Mouse (Mus musculus) heart, adult 18-20 months (tissue): Measurements from ENCODE around the gene Coro2b. TPM values are rescaled to one million over a fixed set of nuclear protein-coding genes. Genes with fewer than 3 reads are reported as not detected.

Experiments
- DNase-seq, 2 experiments: peaks; one replicate each; pipeline ENCODE4 v3.0.0; 2021 to 2022; ENCODE audit warnings: mixed read lengths in 1 of 2
- total RNA-seq, 2 experiments: library from RNA; stranded (reverse); gene quantifications; 2 replicates each; pipeline ENCODE4 v1.2.3; 2021

The Coro2b gene
- total RNA-seq, 2 experiments from 2014 or later: 13.3 to 13.8 TPM

- DNase-seq: no peak
Measured at GRCm38 (mm10) chr9:62437446-62437845, 99.4 kb downstream of the Coro2b start.

- peak; percentile 93 to 97 for DNase-seq
Measured at GRCm38 (mm10) chr9:62435613-62436318, 101.1 kb downstream of the Coro2b start.

GRCm38 (mm10) chr9:62432261-62433060, 104.4 kb downstream of the Coro2b start:
- no peak for DNase-seq

GRCm38 (mm10) chr9:62430741-62431140, 106.1 kb downstream of the Coro2b start:
- no peak for DNase-seq

- DNase-seq: peak in 1 of 2 experiments; percentile 44
Measured at GRCm38 (mm10) chr9:62427010-62427409, 109.8 kb downstream of the Coro2b start.

DNA sequence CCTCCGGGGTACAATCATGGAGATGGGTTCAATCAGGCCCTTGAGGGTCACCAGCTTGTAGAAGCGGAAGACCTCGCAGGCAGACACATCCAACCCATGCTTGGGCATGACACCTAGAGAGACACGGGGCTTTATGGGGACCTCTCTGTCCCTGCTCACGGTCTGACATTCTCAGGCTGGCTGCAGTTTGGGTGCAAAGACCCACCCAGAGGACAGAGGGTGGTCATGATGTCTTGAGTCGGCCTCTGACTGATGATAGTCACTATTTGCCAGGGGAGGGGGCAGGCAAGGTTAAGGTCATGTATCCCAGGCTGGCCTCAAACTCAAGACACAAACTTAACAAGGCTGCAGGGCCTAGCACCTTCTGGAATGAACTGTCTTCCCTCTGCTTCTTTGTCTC, 110.3 kb downstream of the Coro2b start:
- DNase-seq: no peak

GRCm38 (mm10) chr9:62426021-62426420, 110.8 kb downstream of the Coro2b start:
- peak in 1 of 2 experiments; percentile 4 for DNase-seq

GRCm38 (mm10) chr9:62425265-62425664, 111.6 kb downstream of the Coro2b start:
- peak in 1 of 2 experiments; percentile 73 for DNase-seq

- DNase-seq: peak in 1 of 2 experiments; percentile 5
Measured at GRCm38 (mm10) chr9:62423871-62424270, 113.0 kb downstream of the Coro2b start.

DNA sequence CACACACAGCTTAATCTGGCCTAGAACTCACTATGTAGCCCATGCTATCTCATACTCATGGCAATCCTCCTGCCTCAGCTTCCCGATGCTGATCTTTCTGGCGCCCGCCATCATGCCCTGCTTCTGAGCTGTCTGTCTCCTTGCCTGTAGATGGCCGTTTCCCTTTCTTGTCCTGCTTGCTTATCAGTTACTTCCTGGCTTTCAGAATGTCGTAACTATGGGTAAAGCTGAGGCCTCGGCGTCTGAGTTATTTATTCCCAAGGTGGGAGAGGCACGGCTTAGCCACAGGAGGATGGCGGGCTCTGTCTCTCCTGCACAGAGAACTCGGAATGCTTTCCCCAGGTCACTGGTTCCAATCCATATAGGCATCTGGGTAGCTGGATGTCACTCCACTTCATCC, 113.9 kb downstream of the Coro2b start:
- DNase-seq: peak in 1 of 2 experiments; percentile 11

DNA sequence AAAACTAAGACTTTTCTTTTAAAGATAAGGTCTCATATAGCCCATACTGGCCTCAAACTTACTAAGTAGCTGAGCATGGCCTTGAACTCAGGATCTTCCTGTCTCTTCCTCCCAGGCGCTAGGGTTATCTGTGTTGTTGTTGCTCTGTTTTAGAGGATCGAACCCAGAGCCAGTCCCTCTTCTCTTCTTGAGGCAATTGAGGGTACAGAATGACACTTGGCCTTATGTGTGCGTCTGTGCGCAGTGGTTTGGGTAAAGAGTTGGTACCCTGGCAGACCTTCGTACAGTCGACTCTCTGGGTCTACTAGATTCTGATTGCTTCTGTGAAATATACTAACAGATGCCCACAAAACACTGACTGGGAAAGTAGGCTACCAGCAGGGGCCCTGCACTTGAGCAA, 114.9 kb downstream of the Coro2b start:
- DNase-seq: peak in 1 of 2 experiments; percentile 1

- peak; percentile 94 to 95 for DNase-seq
Measured at GRCm38 (mm10) chr9:62421027-62421426, 115.8 kb downstream of the Coro2b start.

DNA sequence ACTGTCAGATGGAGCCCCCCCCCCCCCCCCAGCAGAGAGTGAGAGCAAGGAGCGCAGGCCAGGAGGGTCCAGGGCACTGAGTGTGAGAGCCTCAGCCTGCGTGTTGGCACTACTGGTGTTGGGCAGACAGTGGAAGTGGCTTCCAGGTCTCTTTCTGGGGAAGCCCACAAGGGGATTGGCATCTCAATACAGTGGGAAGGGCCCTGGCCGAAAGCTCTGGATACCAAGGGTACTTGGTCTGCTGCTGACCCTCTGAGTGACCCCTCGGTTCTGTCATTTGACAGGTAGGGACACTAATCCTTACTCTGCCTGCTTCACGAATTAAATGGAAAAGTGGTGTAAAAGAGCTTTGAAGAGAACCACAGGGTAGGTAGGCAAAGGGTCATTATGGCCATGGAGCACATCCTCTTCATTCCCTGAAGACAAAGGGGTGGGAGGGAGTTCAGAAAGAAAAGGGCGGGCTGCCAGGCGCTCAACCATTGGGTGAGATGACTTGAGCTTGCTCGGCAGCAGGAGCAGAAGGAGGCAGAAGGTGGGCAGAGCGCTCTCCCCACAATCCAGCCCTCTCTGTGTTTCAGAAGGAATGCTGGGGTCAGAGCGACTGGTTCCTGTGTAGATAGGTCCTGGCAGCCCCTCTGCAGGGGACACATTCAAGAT, 116.5 kb downstream of the Coro2b start:
- DNase-seq: peak; percentile 66 to 85

DNA sequence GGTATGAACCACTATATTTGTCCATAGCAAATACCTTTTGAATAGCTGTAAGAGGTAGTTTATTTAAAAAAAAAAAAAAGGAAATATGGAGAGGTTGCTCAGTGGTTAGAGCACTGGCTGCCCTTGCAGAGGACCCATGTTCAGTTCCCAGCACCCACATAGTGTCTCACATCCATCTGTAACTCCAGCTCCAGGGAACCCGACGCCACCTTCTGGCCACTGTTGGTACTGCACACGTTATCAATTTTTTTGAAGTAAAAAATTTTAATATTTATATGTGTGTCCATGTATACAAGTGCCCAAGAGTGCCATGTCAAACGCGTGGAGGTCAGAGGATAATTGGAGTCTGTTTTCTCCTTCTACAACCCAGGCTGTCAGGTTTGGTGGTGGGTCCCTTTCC, 118.1 kb downstream of the Coro2b start:
- no peak for DNase-seq

GRCm38 (mm10) chr9:62407357-62408146, 129.3 kb downstream of the Coro2b start:
- DNase-seq: peak in 1 of 2 experiments; percentile 63

DNA sequence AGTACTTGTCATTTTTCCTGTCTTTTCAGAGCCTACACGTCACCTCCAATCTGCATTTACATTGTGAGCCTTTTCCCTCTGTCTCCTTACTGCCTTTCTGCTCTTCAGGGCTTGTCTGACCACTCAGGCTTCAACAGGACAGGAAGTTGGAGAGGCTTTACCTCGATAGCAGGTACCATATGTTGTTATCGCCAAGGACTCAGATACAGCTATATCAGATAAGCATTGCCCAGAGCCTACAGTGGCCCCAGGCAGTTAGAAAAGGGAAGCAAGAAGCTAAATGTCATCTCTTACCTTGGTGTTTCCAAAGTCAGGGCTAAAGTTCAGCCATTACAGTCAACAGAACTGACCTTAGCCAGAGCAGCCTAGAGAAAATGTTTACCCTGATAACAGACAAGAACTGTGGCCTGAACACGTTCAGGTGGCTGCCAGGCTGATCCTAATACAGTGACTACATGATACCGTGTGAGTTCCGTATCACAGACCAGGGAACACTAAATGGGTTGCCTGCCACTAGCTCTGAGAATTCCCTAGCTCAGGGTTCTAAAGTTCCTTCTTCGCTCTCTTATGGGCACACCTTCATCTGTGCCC, 130.3 kb downstream of the Coro2b start:
- no peak for DNase-seq

GRCm38 (mm10) chr9:62401589-62401988, 135.3 kb downstream of the Coro2b start:
- DNase-seq: no peak

DNA sequence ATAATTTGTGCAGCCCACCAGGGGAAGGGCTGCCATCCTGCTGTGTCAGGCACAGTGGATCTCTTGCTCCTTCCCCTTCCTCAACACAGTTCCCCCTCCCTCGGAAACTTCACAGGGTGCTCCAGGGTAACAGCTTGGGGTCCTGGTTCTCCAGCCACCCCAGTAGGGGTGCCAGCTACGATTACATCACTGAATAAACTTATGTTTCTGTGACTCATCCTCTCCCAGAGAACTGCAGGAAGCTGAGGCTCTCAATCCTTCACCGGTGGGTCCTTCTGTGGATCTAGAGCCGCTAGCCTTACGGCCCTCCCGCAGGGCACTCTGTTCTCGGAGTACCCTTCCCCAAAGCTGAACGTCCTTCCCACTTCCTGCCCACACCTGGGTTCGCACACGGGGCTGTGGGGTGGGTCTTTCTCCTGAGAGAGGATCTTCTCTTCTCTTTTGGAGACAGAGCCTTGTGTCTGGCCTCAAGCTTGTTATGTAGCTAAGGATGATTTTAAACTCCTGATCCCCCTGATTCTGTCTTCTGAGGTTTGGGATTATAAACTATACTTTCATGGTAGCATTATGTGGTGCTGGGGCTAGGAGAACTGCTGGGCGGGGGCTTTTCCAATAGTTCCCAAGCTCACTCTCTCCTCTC, 136.2 kb downstream of the Coro2b start:
- DNase-seq: no peak

- DNase-seq: no peak
Measured at GRCm38 (mm10) chr9:62394163-62394562, 142.7 kb downstream of the Coro2b start.

GRCm38 (mm10) chr9:62393531-62393930, 143.3 kb downstream of the Coro2b start:
- no peak for DNase-seq

DNA sequence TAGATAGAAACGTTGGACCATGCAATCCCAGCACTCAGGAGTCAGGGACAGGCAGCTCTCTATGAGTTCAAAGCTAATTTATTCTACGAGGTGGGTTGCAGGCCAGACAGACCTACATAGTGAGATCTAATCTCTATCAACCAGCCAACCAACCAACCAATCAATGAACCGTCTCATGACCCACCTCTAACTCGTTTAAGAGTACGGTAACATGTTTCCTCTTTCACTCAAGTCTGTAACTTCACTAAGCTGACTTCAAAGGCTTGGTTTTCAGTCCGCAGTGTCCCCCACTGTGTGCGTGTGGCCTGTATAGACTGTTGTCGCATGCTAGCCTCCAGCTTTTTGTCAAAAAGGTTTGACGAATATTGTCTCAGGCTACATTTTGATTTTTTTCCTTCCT, 147.1 kb downstream of the Coro2b start:
- no peak for DNase-seq
